Mouse (Mus musculus) liver, adult 2 months (tissue): ENCODE results near the gene Syp.

Source experiments
- CTCF ChIP-seq: fragments of 200-500 bp; IDR thresholded peaks from 2 replicates; pipeline ENCODE4 v1.5.1; 2011; ENCODE audit warnings: low read depth, low read length, control low read depth
- POLR2A ChIP-seq: fragments of 200-500 bp; IDR thresholded peaks from 2 replicates; pipeline ENCODE4 v1.6.1; 2011; ENCODE audit warnings: low read length, control low read depth; ENCODE audit not compliant: insufficient read depth; ENCODE audit errors: extremely low read depth

GRCm38 (mm10) chrX:7604004-7604403 lies 34.3 kb upstream of the Syp start:
- TF ChIP-seq CTCF: no peak
- TF ChIP-seq POLR2A: no peak
